Mouse (Mus musculus): ENCODE measurements at regions not wholly inside any gene's neighbourhood (a gene's known extent, or its start where the extent isn't known, plus 50 kb on each side); places are given as distances from the start of the nearest gene placed in this dataset.

- DNase-seq (ENCODE audit: inconsistent ontology term) = peak; percentile 30
Measured at GRCm38 (mm10) chr9:47265946-47266490, 264.0 kb upstream of the Cadm1 start.

- DNase-seq (ENCODE audit: inconsistent ontology term) = peak; percentile 31
Measured at GRCm38 (mm10) chr9:47276303-47277005, 253.5 kb upstream of the Cadm1 start.

- no peak for DNase-seq (ENCODE audit: inconsistent ontology term)
Measured at GRCm38 (mm10) chr9:47279410-47279809, 250.6 kb upstream of the Cadm1 start.

- DNase-seq (ENCODE audit: inconsistent ontology term) = peak; percentile 48
Measured at GRCm38 (mm10) chr9:47280146-47280545, 249.8 kb upstream of the Cadm1 start.

GRCm38 (mm10) chr9:47280598-47280997 lies 249.4 kb upstream of the Cadm1 start:
- no peak for DNase-seq (ENCODE audit: inconsistent ontology term)

GRCm38 (mm10) chr9:47283746-47284455 lies 246.1 kb upstream of the Cadm1 start:
- peak; percentile 87 for DNase-seq (ENCODE audit: inconsistent ontology term)

GRCm38 (mm10) chr9:47286930-47287722 lies 242.8 kb upstream of the Cadm1 start:
- DNase-seq (ENCODE audit: inconsistent ontology term) = peak; percentile 56

GRCm38 (mm10) chr9:47288587-47289199 lies 241.3 kb upstream of the Cadm1 start:
- no peak for DNase-seq (ENCODE audit: inconsistent ontology term)

GRCm38 (mm10) chr9:47300633-47301032 lies 229.3 kb upstream of the Cadm1 start:
- no peak for DNase-seq (ENCODE audit: inconsistent ontology term)

GRCm38 (mm10) chr9:47307125-47307751 lies 222.7 kb upstream of the Cadm1 start:
- DNase-seq (ENCODE audit: inconsistent ontology term) = no peak

- DNase-seq (ENCODE audit: inconsistent ontology term) = peak; percentile 53
Measured at GRCm38 (mm10) chr9:47307752-47308500, 222.0 kb upstream of the Cadm1 start.

GRCm38 (mm10) chr9:47313433-47313832 lies 216.5 kb upstream of the Cadm1 start:
- DNase-seq (ENCODE audit: inconsistent ontology term) = no peak

GRCm38 (mm10) chr9:47314236-47314635 lies 215.7 kb upstream of the Cadm1 start:
- DNase-seq (ENCODE audit: inconsistent ontology term) = no peak

GRCm38 (mm10) chr9:47320345-47320744 lies 209.6 kb upstream of the Cadm1 start:
- DNase-seq (ENCODE audit: inconsistent ontology term) = no peak

GRCm38 (mm10) chr9:47321106-47321789 lies 208.7 kb upstream of the Cadm1 start:
- no peak for DNase-seq (ENCODE audit: inconsistent ontology term)

- DNase-seq (ENCODE audit: inconsistent ontology term) = no peak
Measured at GRCm38 (mm10) chr9:47322293-47322692, 207.7 kb upstream of the Cadm1 start.

GRCm38 (mm10) chr9:47323051-47323450 lies 206.9 kb upstream of the Cadm1 start:
- peak; percentile 87 for DNase-seq (ENCODE audit: inconsistent ontology term)

- no peak for DNase-seq (ENCODE audit: inconsistent ontology term)
Measured at GRCm38 (mm10) chr9:47327575-47327974, 202.4 kb upstream of the Cadm1 start.

GRCm38 (mm10) chr9:47332929-47333328 lies 197.0 kb upstream of the Cadm1 start:
- no peak for DNase-seq (ENCODE audit: inconsistent ontology term)

- no peak for DNase-seq (ENCODE audit: inconsistent ontology term)
Measured at GRCm38 (mm10) chr9:47338221-47338620, 191.8 kb upstream of the Cadm1 start.

All from Muller cell, postnatal 12 days (primary cell).